In the genomic region with DNA sequence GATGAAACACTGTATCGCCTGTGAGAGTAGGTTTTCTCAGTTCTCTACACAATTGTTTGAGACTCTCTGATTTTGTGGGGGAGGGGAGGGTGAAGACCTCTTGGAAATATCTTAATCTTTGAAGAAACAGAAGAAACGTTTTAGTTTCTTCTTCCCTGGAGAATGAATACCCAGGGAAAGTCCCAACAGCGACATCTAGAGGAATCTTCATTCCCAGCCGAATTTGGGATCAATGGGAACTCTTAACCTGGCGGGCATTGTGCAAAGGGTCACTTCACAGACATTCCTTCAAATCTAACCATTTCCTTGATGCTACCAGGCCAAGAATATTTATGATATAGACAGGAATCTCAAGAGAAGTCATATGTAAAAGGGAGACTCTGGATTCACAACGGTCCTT, we compare ENCODE assay signal across 9 mouse cellular contexts. TPM values are rescaled to one million over a fixed set of nuclear protein-coding genes. Genes with fewer than 3 reads are reported as not detected.
DNase-seq lines count a peak whose midpoint lies in the region; ATAC-seq and TF ChIP-seq lines count a peak whose summit lies in the region.
"Had no signal": no experiment of that assay in that cellular context is flagged by ENCODE, and none has a peak within 500 bp of the region (broad histone marks: within the 10 kb centered on the region; RNA-seq: fewer than 3 reads in every experiment).

No protein-coding gene starts in this region.

- peak in 1 of 2 experiments; percentile 16 for DNase-seq in cerebellum, adult 2 months
- DNase-seq in cerebellum, adult 11-12 months, result no peak
- peak; percentile 20 for DNase-seq in liver, adult 2 months (ENCODE audit: extremely low read depth, low read depth, low spot score)
- peak; percentile 55 to 57 for DNase-seq in cerebellum, postnatal 14 days
- peak; percentile 48 for DNase-seq in large intestine, adult 2 months (ENCODE audit: low read depth, low spot score)
- peak; percentile 44 for DNase-seq in testis, postnatal 10 days (ENCODE audit: low spot score)
- no peak for DNase-seq in thymus, postnatal 25 days

- no peak overlapping the region for H3K9ac ChIP-seq in liver, adult 2 months (ENCODE audit: low read depth, low read length)
- H3K9ac ChIP-seq in liver, embryonic 12.5 days, result no peak overlapping the region
- H3K9ac ChIP-seq: embryonic facial prominence, embryonic 12.5 days had no signal

- no peaks in the 10 kb centered on the region for H3K9me3 ChIP-seq in liver, embryonic 12.5 days (replicated peaks)
- H3K9me3 ChIP-seq: embryonic facial prominence, embryonic 12.5 days had no signal

- no peaks in the 10 kb centered on the region for H3K79me2 ChIP-seq in liver, adult 2 months (ENCODE audit: control insufficient read depth, insufficient read depth, low read length)

- H3K4me2 ChIP-seq in liver, embryonic 12.5 days, result no peak overlapping the region
- H3K4me2 ChIP-seq: embryonic facial prominence, embryonic 12.5 days had no signal

- H3K36me3 ChIP-seq in liver, adult 2 months (ENCODE audit: control insufficient read depth, insufficient read depth, low read length), result no peaks in the 10 kb centered on the region
- no peaks in the 10 kb centered on the region for H3K36me3 ChIP-seq in liver, embryonic 12.5 days
- H3K36me3 ChIP-seq: embryonic facial prominence, embryonic 12.5 days had no signal

- H3K4me3 ChIP-seq in cerebellum, adult 2 months (replicated peaks; ENCODE audit: insufficient read depth, low read depth, low read length), result no peak overlapping the region
- no peak overlapping the region for H3K4me3 ChIP-seq in liver, adult 2 months (ENCODE audit: insufficient read depth, low read depth, low read length)
- H3K4me3 ChIP-seq in liver, embryonic 12.5 days, result no peak overlapping the region
- H3K4me3 ChIP-seq: embryonic facial prominence, embryonic 12.5 days had no signal

- no peak overlapping the region for H3K27ac ChIP-seq in cerebellum, adult 2 months (ENCODE audit: insufficient read depth, low read length)
- no peak overlapping the region for H3K27ac ChIP-seq in liver, adult 2 months (replicated peaks; ENCODE audit: insufficient read depth, low read depth, low read length)
- no peak overlapping the region for H3K27ac ChIP-seq in liver, embryonic 12.5 days
- H3K27ac ChIP-seq: embryonic facial prominence, embryonic 12.5 days had no signal

- peaks cover 8% of the 10 kb centered on the region; the same call in 1 of the 2 replicates for H3K4me1 ChIP-seq in cerebellum, adult 2 months (ENCODE audit: control insufficient read depth, insufficient read depth, low read length)
- no peaks in the 10 kb centered on the region for H3K4me1 ChIP-seq in liver, adult 2 months (ENCODE audit: control insufficient read depth, insufficient read depth, low read length)
- no peaks in the 10 kb centered on the region for H3K4me1 ChIP-seq in liver, embryonic 12.5 days
- H3K4me1 ChIP-seq: embryonic facial prominence, embryonic 12.5 days had no signal

- 36% methylated on average over 6 of the region's 6 CpGs for WGBS in cerebellum, adult 2 months
- 24% methylated on average over 6 of the region's 6 CpGs for WGBS in liver, adult 2 months
- 20% methylated on average over 6 of the region's 6 CpGs for WGBS in liver, embryonic 12.5 days (ENCODE audit: insufficient replicate concordance)
- WGBS in large intestine, adult 2 months, result 22% methylated on average over 6 of the region's 6 CpGs

- peak; percentile 36; the same call in 1 of the 2 replicates for TF ChIP-seq CTCF in cerebellum, adult 2 months (IDR thresholded peaks at IDR 0.05; ENCODE audit: borderline replicate concordance, insufficient read depth, low read depth, low read length)
- peak; percentile 44 for TF ChIP-seq CTCF in liver, adult 2 months (IDR thresholded peaks at IDR 0.05; ENCODE audit: low read depth, low read length)

- no peak for TF ChIP-seq POLR2A in cerebellum, adult 2 months (IDR thresholded peaks at IDR 0.05; ENCODE audit: borderline replicate concordance, insufficient read depth, low read length)
- no peak for TF ChIP-seq POLR2A in liver, adult 2 months (IDR thresholded peaks at IDR 0.05; ENCODE audit: extremely low read depth, insufficient read depth, low read length)

- ATAC-seq in liver, embryonic 12.5 days, result no peak

- H3K27me3 ChIP-seq in cerebellum, adult 2 months (ENCODE audit: control insufficient read depth, insufficient read depth, low read length), result no peaks in the 10 kb centered on the region
- no peaks in the 10 kb centered on the region for H3K27me3 ChIP-seq in liver, adult 2 months (ENCODE audit: control insufficient read depth, insufficient read depth, low read length)
- H3K27me3 ChIP-seq in liver, embryonic 12.5 days (replicated peaks), result no peaks in the 10 kb centered on the region
- H3K27me3 ChIP-seq: embryonic facial prominence, embryonic 12.5 days had no signal

RNA-seq across cellular contexts. Expression of a gene that starts 17.2 kb away (rescaled TPM):
- polyA plus RNA-seq in cerebellum, adult 2 months (2012; rRNA removed), result 0.03 TPM in 2 replicates
- 0.09 and 0.13 TPM in 2 replicates for total RNA-seq in liver, adult 2 months (2014; rRNA removed)
- polyA plus RNA-seq in liver, adult 2 months (2012; rRNA removed), result 0.02 TPM in 1 of 2 replicates, not detected in the other
- 0.06 TPM in 1 of 2 replicates, not detected in the other for polyA plus RNA-seq in liver, embryonic 12.5 days (2016; fragmentation: Nextera tagmentation; extraction: Ambion mirVana)
- 0.24 and 0.44 TPM in 2 replicates for polyA plus RNA-seq in large intestine, adult 2 months (2012; rRNA removed)
- polyA plus RNA-seq: embryonic facial prominence, embryonic 12.5 days had no signal

Comparison
In these comparisons a context has a peak if more than half of its experiments do, and no peak if none do; other contexts are left out.
1. DNase-seq: peak in liver, adult 2 months (single experiment), cerebellum, postnatal 14 days (2 of 2), large intestine, adult 2 months (single experiment) and testis, postnatal 10 days (single experiment); none in cerebellum, adult 11-12 months (single experiment) and thymus, postnatal 25 days (single experiment).